In the genomic region with DNA sequence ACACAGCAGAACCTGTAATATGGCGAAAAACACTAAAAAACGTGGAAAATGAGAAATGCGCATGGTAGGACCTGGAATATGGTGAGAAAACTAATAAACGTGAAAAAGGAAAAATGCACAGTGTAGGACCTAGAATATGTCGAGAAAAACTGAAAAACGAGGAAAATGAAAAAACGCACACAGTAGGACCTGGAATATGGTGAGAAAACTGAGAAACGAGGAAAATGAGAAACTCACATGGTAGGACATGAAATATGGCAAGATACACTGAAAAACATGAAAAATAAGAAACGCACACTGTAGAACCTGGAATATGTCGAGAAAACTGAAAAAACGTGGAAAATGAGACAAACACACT, we compare ENCODE assay signal across 9 mouse cellular contexts.
DNase-seq lines count a peak whose midpoint lies in the region; ATAC-seq and TF ChIP-seq lines count a peak whose summit lies in the region.
"Had no signal": no experiment of that assay in that cellular context is flagged by ENCODE, and none has a peak within 500 bp of the region (broad histone marks: within the 10 kb centered on the region; RNA-seq: fewer than 3 reads in every experiment).

No protein-coding gene starts in this region.

- H3K9ac ChIP-seq in forebrain, embryonic 12.5 days, result no peak overlapping the region
- H3K9ac ChIP-seq in forebrain, embryonic 13.5 days, result no peak overlapping the region
- no peak overlapping the region for H3K9ac ChIP-seq in limb, embryonic 14.5 days (ENCODE audit: low read depth, low read length, severe bottlenecking)
- H3K9ac ChIP-seq in stomach, postnatal 0 days (ENCODE audit: low read length), result no peak overlapping the region

- no peak for TF ChIP-seq POLR2A in limb, embryonic 14.5 days (IDR thresholded peaks at IDR 0.05; ENCODE audit: borderline replicate concordance, extremely low read depth, insufficient read depth, insufficient read length)

- H3K9me3 ChIP-seq in forebrain, embryonic 12.5 days, result peaks cover 54% of the 10 kb centered on the region
- peaks cover 44% of the 10 kb centered on the region for H3K9me3 ChIP-seq in forebrain, embryonic 13.5 days (replicated peaks)
- H3K9me3 ChIP-seq in limb, embryonic 14.5 days (ENCODE audit: control insufficient read depth, low read length), result peaks cover 31% of the 10 kb centered on the region
- H3K9me3 ChIP-seq in stomach, postnatal 0 days (ENCODE audit: control insufficient read depth, low read length), result peaks cover 20% of the 10 kb centered on the region

- TF ChIP-seq CTCF in stomach, postnatal 0 days (IDR thresholded peaks at IDR 0.05; ENCODE audit: low read depth), result no peak

- H3K4me2 ChIP-seq in forebrain, embryonic 12.5 days, result no peak overlapping the region
- H3K4me2 ChIP-seq in forebrain, embryonic 13.5 days, result no peak overlapping the region
- no peak overlapping the region for H3K4me2 ChIP-seq in limb, embryonic 14.5 days (replicated peaks; ENCODE audit: low read depth, low read length, severe bottlenecking)
- H3K4me2 ChIP-seq in stomach, postnatal 0 days (replicated peaks; ENCODE audit: low read depth), result no peak overlapping the region

- WGBS in forebrain, embryonic 12.5 days, result 71% methylated on average over 11 of the region's 11 CpGs
- 75% methylated on average over 11 of the region's 11 CpGs for WGBS in forebrain, embryonic 13.5 days
- 85% methylated on average over 11 of the region's 11 CpGs for WGBS in limb, embryonic 14.5 days
- 86% methylated on average over 11 of the region's 11 CpGs for WGBS in stomach, postnatal 0 days

- no peaks in the 10 kb centered on the region for H3K36me3 ChIP-seq in forebrain, embryonic 12.5 days (replicated peaks)
- no peaks in the 10 kb centered on the region for H3K36me3 ChIP-seq in forebrain, embryonic 13.5 days (ENCODE audit: poor library complexity, severe bottlenecking)
- no peaks in the 10 kb centered on the region for H3K36me3 ChIP-seq in limb, embryonic 14.5 days (ENCODE audit: control insufficient read depth, insufficient read depth, low read length)
- no peaks in the 10 kb centered on the region for H3K36me3 ChIP-seq in stomach, postnatal 0 days (ENCODE audit: control insufficient read depth, insufficient read depth, low read length)

- no peaks in the 10 kb centered on the region for H3K27me3 ChIP-seq in forebrain, embryonic 12.5 days
- H3K27me3 ChIP-seq in forebrain, embryonic 13.5 days, result no peaks in the 10 kb centered on the region
- no peaks in the 10 kb centered on the region for H3K27me3 ChIP-seq in limb, embryonic 14.5 days (ENCODE audit: control insufficient read depth, insufficient read depth, low read length)
- no peaks in the 10 kb centered on the region for H3K27me3 ChIP-seq in stomach, postnatal 0 days (ENCODE audit: control insufficient read depth, insufficient read depth, low read length)

- no peak overlapping the region for H3K27ac ChIP-seq in forebrain, embryonic 12.5 days
- H3K27ac ChIP-seq in forebrain, embryonic 13.5 days, result no peak overlapping the region
- H3K27ac ChIP-seq in limb, embryonic 14.5 days (replicated peaks; ENCODE audit: low read depth, low read length), result no peak overlapping the region
- H3K27ac ChIP-seq in stomach, postnatal 0 days (replicated peaks), result no peak overlapping the region

- TF ChIP-seq EP300 in stomach, postnatal 0 days (optimal IDR thresholded peaks at IDR 0.05), result no peak

- peak; percentile 9 for DNase-seq in retina, postnatal 1 day
- no peak for DNase-seq in retina, embryonic 14.5 days (ENCODE audit: low spot score)
- no peak for DNase-seq in limb, embryonic 14.5 days (ENCODE audit: low spot score)
- no peak for DNase-seq in stomach, postnatal 0 days (ENCODE audit: low spot score)
- no peak for DNase-seq in adrenal gland, adult 8-10 months
- no peak for DNase-seq in right cerebral cortex, postnatal 14 days
- DNase-seq: heart, postnatal 4 days had no signal

- H3K4me3 ChIP-seq in forebrain, embryonic 12.5 days (replicated peaks), result no peak overlapping the region
- no peak overlapping the region for H3K4me3 ChIP-seq in forebrain, embryonic 13.5 days
- no peak overlapping the region for H3K4me3 ChIP-seq in limb, embryonic 14.5 days (replicated peaks; ENCODE audit: low read length)
- no peak overlapping the region for H3K4me3 ChIP-seq in stomach, postnatal 0 days (ENCODE audit: low read depth, low read length)

- ATAC-seq in forebrain, embryonic 12.5 days (ENCODE audit: low FRiP score), result peak; percentile 47; the same call in 1 of the 2 replicates
- no peak for ATAC-seq in forebrain, embryonic 13.5 days
- ATAC-seq in limb, embryonic 14.5 days (ENCODE audit: low FRiP score, low read depth), result 0 out of 2 replicates have a peak, but pooled peaks have one; percentile 2
- ATAC-seq in stomach, postnatal 0 days (ENCODE audit: low FRiP score, low TSS enrichment), result peak; percentile 41; the same call in 1 of the 2 replicates

- no peaks in the 10 kb centered on the region for H3K4me1 ChIP-seq in forebrain, embryonic 12.5 days
- H3K4me1 ChIP-seq in forebrain, embryonic 13.5 days, result no peaks in the 10 kb centered on the region
- no peaks in the 10 kb centered on the region for H3K4me1 ChIP-seq in limb, embryonic 14.5 days (ENCODE audit: control insufficient read depth, insufficient read depth, low read length)
- H3K4me1 ChIP-seq in stomach, postnatal 0 days (replicated peaks; ENCODE audit: control insufficient read depth, insufficient read depth), result no peaks in the 10 kb centered on the region
